Mouse (Mus musculus) fat pad, adult 2 months (tissue): Measurements from ENCODE around the gene Olfr548-ps1.
"Not testable (repeated sequence)": the region's sequence is repeated elsewhere in the genome, so short reads cannot be mapped to it uniquely, and the experiment has no call there.

Experiments used
- DNase-seq: peaks from one replicate; pipeline ENCODE4 v3.0.0-alpha.2; 2011; ENCODE audit warnings: low read depth, low spot score; ENCODE audit errors: extremely low read depth

Olfr548-ps1 gene

GRCm38 (mm10) chr7:102540596-102540995 lies at the start of gene Olfr548-ps1:
Olfr548-ps1 (plus strand) TSS chr7:102540896.
- no peak for DNase-seq

- not testable (repeated sequence) for DNase-seq
Observed at GRCm38 (mm10) chr7:102494416-102494815, 46.3 kb upstream of the Olfr548-ps1 start.

- DNase-seq, result no peak
Observed at GRCm38 (mm10) chr7:102499473-102499872, 41.2 kb upstream of the Olfr548-ps1 start, which contains the start of gene Olfr545. Olfr545 (minus strand) TSS chr7:102499573.

GRCm38 (mm10) chr7:102501986-102502385 lies 38.7 kb upstream of the Olfr548-ps1 start:
- no peak for DNase-seq

- no peak for DNase-seq
Observed at GRCm38 (mm10) chr7:102506848-102507247, 33.8 kb upstream of the Olfr548-ps1 start.

GRCm38 (mm10) chr7:102508066-102508465 lies 32.6 kb upstream of the Olfr548-ps1 start:
- DNase-seq, result no peak

- no peak for DNase-seq
Observed at GRCm38 (mm10) chr7:102508666-102509065, 32.0 kb upstream of the Olfr548-ps1 start.

- DNase-seq, result no peak
Observed at GRCm38 (mm10) chr7:102509726-102510125, 31.0 kb upstream of the Olfr548-ps1 start.

GRCm38 (mm10) chr7:102511927-102512326 lies 28.8 kb upstream of the Olfr548-ps1 start:
- DNase-seq, result no peak

GRCm38 (mm10) chr7:102512814-102513435 lies 27.8 kb upstream of the Olfr548-ps1 start:
- no peak for DNase-seq

GRCm38 (mm10) chr7:102514144-102514543 lies 26.6 kb upstream of the Olfr548-ps1 start:
- no peak for DNase-seq

GRCm38 (mm10) chr7:102516261-102517050 lies 24.2 kb upstream of the Olfr548-ps1 start:
- no peak for DNase-seq

GRCm38 (mm10) chr7:102517051-102517335 lies 23.7 kb upstream of the Olfr548-ps1 start:
- DNase-seq, result no peak

GRCm38 (mm10) chr7:102529052-102529451 lies 11.6 kb upstream of the Olfr548-ps1 start:
- no peak for DNase-seq

- DNase-seq, result no peak
Observed at GRCm38 (mm10) chr7:102534449-102534848, 6.2 kb upstream of the Olfr548-ps1 start, which contains the start of gene Olfr547. Olfr547 (plus strand) TSS chr7:102534749.

GRCm38 (mm10) chr7:102541251-102541650 lies 555 bp downstream of the Olfr548-ps1 start:
- no peak for DNase-seq

- DNase-seq, result no peak
Observed at GRCm38 (mm10) chr7:102549570-102549969, 8.9 kb downstream of the Olfr548-ps1 start, which contains the start of gene Olfr549. Olfr549 (plus strand) TSS chr7:102549870.

GRCm38 (mm10) chr7:102553279-102553678 lies 12.6 kb downstream of the Olfr548-ps1 start:
- DNase-seq, result no peak

GRCm38 (mm10) chr7:102564999-102565997 lies 24.6 kb downstream of the Olfr548-ps1 start, which contains the start of gene Trim21:
Trim21 (minus strand) TSS chr7:102565486.
- DNase-seq, result peak; percentile 28

- DNase-seq, result no peak
Observed at GRCm38 (mm10) chr7:102566219-102566618, 25.5 kb downstream of the Olfr548-ps1 start.

GRCm38 (mm10) chr7:102571142-102571541 lies 30.4 kb downstream of the Olfr548-ps1 start, which contains the start of gene Olfr550:
Olfr550 (plus strand) TSS chr7:102571442.
- no peak for DNase-seq
